Mouse (Mus musculus) bone marrow macrophage, adult 2 months (primary cell): ENCODE measurements around the gene Pigz. TPM values are rescaled to one million over a fixed set of nuclear protein-coding genes. Genes with fewer than 3 reads are reported as not detected.
A peak's percentile ranks its signal among the peaks of the same experiment; 100 is the strongest.

Experiments
- H3K27ac ChIP-seq: 2 replicates; pipeline ENCODE4 v1.5.1; 2012; ENCODE audit warnings: low read depth, low read length; ENCODE audit not compliant: insufficient read depth
- H3K4me1 ChIP-seq: 2 replicates; pipeline ENCODE4 v1.6.1; 2012; ENCODE audit warnings: low read length; ENCODE audit not compliant: control insufficient read depth, insufficient read depth
- H3K4me3 ChIP-seq: 2 replicates; pipeline ENCODE4 v1.5.1; 2012; ENCODE audit warnings: mild to moderate bottlenecking, low read length, moderate library complexity; ENCODE audit not compliant: insufficient read depth
- CTCF ChIP-seq: IDR thresholded peaks from 2 replicates; pipeline ENCODE4 v1.5.1; 2012; ENCODE audit warnings: low read depth, mild to moderate bottlenecking, low read length, moderate library complexity
- POLR2A ChIP-seq: IDR thresholded peaks from 2 replicates; pipeline ENCODE4 v1.6.1; 2012; ENCODE audit warnings: mild to moderate bottlenecking, low read depth, low read length, borderline replicate concordance
- polyA plus RNA-seq: library from polyadenylated mRNA; stranded (reverse); fragments of >200 nt; gene quantifications from 2 replicates; pipeline ENCODE4 v1.2.4, GENCODE M21; 2012; ENCODE audit not compliant: missing spikeins, insufficient read depth, insufficient read length

Pigz gene
- polyA plus RNA-seq, result 12.2 and 12.6 TPM in 2 replicates

DNA sequence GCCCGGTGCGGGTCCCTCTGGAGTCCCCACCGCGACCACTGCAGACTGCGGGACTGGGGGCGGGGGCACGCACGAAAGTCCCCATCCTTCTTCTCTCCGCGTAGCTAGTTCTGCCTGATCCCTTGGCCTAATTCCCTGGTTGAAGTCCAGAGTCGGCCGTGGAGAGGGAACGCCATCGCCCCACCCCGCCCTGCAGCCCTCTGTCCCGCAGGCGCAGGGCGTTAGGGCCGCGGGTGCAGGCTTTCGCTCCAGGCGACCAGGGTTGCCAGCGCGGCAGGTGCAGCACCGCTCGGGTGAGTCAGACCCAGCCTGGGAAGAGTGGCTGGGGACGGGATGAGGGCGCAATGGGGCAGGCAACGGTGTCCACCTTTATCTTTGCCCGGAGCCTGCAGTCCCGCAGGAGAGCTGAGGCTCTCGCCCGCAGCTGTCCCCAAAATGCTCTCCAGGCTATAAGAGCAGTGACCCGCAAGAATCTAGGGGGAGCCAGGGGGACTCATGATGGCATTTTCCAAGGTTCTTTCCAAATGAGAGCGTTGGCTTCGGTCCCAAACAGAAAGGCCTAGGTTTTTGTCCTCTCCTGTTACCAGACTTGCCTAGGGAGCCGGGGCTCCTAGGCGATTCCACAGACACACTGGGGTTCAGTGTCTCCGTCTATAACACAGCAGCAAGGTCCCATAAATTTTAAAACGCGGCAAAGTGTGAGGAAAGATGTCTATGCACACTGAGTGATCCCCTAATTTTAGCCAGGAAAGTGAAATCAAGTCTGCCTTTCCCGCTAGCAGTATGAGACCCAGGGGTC is at the start of gene Pigz:
Gene Pigz, plus strand, starts transcription at position 101 of the 799 bp plus-strand sequence.
- TF ChIP-seq CTCF, result no peak
- no peak for TF ChIP-seq POLR2A
- Histone ChIP-seq H3K4me1 (peaks cover 39% of the 10 kb centered on the region), H3K27ac (peak within 1 kb of the TSS; percentile 19), H3K4me3 (peak within 1 kb of the TSS; percentile 66)

DNA sequence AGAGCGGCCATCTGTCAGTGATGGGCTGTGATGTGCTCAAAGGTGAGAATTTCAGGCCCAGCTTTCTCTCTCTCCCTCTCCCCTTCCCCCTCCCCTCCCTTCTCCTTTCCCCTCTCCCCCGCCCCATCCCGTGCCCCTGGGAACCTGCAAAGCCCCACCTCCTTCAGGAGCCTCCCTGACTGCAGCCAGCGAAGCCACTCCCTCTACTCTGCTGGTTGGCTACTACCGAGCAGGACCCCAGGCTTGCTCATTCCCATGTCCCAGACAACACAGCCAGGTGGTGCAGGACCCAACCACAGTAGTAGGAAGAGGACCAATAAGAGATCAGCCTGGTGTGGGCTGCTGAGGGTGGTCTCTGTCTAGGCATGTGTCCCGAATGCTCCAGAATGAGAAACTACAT is 49.7 kb upstream of the Pigz start:
- Histone ChIP-seq H3K4me1 (no peaks in the 10 kb centered on the region), H3K27ac (no peak overlapping the region), H3K4me3 (no peak overlapping the region)
- TF ChIP-seq POLR2A (no peak), CTCF (no peak)

- Histone ChIP-seq H3K4me1 (no peaks in the 10 kb centered on the region), H3K4me3 (no peak overlapping the region)
Observed at GRCm38 (mm10) chr16:31890907-31891306, 42.7 kb upstream of the Pigz start.

GRCm38 (mm10) chr16:31893396-31894141 is 40.1 kb upstream of the Pigz start:
- Histone ChIP-seq H3K4me3 (no peak overlapping the region), H3K27ac (no peak overlapping the region), H3K4me1 (no peaks in the 10 kb centered on the region)
- no peak for TF ChIP-seq POLR2A
- no peak for TF ChIP-seq CTCF

More at GRCm38 (mm10) chr16:31890907-31891306, 42.7 kb upstream of the Pigz start:
- TF ChIP-seq POLR2A, result no peak
- no peak for TF ChIP-seq CTCF
- H3K27ac ChIP-seq, result no peak overlapping the region

GRCm38 (mm10) chr16:31896971-31897774 is 36.5 kb upstream of the Pigz start:
- H3K4me1 ChIP-seq, result no peaks in the 10 kb centered on the region
- no peak overlapping the region for H3K27ac ChIP-seq
- TF ChIP-seq CTCF (no peak), POLR2A (no peak)
- no peak overlapping the region for H3K4me3 ChIP-seq

DNA sequence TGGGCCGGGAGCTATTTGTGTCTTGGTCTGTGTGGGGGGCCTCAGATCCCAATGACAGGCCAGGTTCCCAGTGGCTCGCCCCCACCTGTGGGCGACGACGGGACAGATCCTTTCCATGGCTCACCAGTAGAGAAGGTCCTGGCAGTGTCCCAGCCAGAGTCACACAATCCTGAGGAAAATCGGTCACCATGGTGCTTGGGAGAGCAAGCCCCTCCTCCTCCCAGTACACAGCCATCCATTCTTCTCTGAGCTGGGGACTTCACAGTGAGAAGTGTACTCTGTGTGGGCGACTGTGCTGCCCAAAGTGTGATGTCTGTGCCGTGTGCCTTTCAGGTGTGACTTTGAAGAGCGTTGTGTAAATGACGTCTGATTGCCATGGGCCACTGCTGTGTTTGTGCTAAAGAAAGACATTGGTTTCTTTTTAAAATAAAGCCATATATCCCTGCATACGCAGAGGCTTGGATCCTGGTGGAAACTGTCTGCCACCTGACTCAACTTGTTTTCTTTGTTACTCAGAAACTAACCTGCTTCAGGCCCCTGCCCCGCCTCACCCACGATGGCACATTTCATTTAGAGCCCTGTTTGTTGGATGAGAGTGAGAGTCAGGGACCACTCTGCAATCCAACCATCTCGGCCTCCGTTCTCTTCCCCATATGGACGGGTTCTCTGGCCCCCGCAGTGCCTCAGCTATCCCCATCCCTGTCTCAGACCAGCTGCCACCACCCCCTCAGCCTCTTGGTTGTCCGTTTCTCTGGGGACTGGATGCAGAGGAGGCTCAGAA is 34.9 kb upstream of the Pigz start:
- H3K27ac ChIP-seq, result no peak overlapping the region
- no peak overlapping the region for H3K4me3 ChIP-seq
- no peaks in the 10 kb centered on the region for H3K4me1 ChIP-seq
- TF ChIP-seq POLR2A (no peak), CTCF (no peak)

- no peak for TF ChIP-seq POLR2A
- TF ChIP-seq CTCF, result no peak
- H3K4me3 ChIP-seq, result no peak overlapping the region
- no peaks in the 10 kb centered on the region for H3K4me1 ChIP-seq
- H3K27ac ChIP-seq, result no peak overlapping the region
Observed at GRCm38 (mm10) chr16:31901886-31902285, 31.8 kb upstream of the Pigz start.

- no peaks in the 10 kb centered on the region for H3K4me1 ChIP-seq
- H3K4me3 ChIP-seq, result no peak overlapping the region
- TF ChIP-seq CTCF (no peak), POLR2A (no peak)
- no peak overlapping the region for H3K27ac ChIP-seq
Observed at GRCm38 (mm10) chr16:31903239-31903638, 30.4 kb upstream of the Pigz start.

DNA sequence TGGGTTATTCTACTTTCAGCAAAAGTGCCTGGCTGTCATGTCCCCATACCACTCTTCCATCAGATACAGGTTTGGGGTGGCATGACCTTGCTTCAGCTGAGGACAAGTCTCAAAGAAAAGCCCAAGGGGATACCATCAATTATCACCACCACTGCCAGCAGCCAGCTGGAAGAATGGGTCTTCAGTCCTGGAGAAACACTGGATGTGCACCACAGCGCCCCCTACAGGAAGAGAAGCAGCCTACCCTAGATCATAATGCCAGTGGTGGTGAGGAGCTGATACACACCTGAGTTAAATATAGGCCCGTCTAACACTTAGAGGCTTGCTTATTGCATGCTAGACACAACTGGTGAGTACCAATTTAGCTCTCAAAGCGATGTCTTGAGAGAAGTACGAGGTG is 28.3 kb upstream of the Pigz start:
- H3K4me1 ChIP-seq, result no peaks in the 10 kb centered on the region

More for the DNA sequence above, 28.3 kb upstream of the Pigz start:
- no peak overlapping the region for H3K27ac ChIP-seq
- H3K4me3 ChIP-seq, result no peak overlapping the region
- TF ChIP-seq CTCF, result peak; percentile 71
- no peak for TF ChIP-seq POLR2A
